Mouse (Mus musculus) hindbrain, embryonic 15.5 days (tissue): Measurements from ENCODE around the gene Rho. TPM values are rescaled to one million over a fixed set of nuclear protein-coding genes. Genes with fewer than 3 reads are reported as not detected.

Source experiments
- ATAC-seq: fragments of 200-750 bp; cut with Nextera tagmentation; 2 replicates; pipeline ENCODE4 v1.8.0; 2017; ENCODE audit warnings: low read depth, moderate number of reproducible peaks, moderate TSS enrichment; ENCODE audit not compliant: low FRiP score
- H3K27ac ChIP-seq: fragments of 300-500 bp; sonication (generic); replicated peaks from 2 replicates; pipeline ENCODE4 v1.5.1; 2015; ENCODE audit warnings: mild to moderate bottlenecking, inconsistent platforms
- H3K27me3 ChIP-seq: fragments of 300-500 bp; sonication (generic); 2 replicates; pipeline ENCODE4 v1.6.1; 2015; ENCODE audit warnings: control low read depth, inconsistent platforms
- H3K36me3 ChIP-seq: fragments of 300-500 bp; sonication (generic); 2 replicates; pipeline ENCODE4 v1.6.1; 2015; ENCODE audit warnings: control low read depth, inconsistent platforms
- H3K4me1 ChIP-seq: fragments of 300-500 bp; sonication (generic); replicated peaks from 2 replicates; pipeline ENCODE4 v1.6.1; 2015; ENCODE audit warnings: control low read depth, inconsistent platforms
- H3K4me2 ChIP-seq: fragments of 300-500 bp; sonication (generic); 2 replicates; pipeline ENCODE4 v1.6.1; 2015; ENCODE audit warnings: moderate library complexity, mild to moderate bottlenecking, inconsistent platforms
- H3K4me3 ChIP-seq: fragments of 300-500 bp; sonication (generic); 2 replicates; pipeline ENCODE4 v1.5.1; 2015; ENCODE audit warnings: mild to moderate bottlenecking, inconsistent platforms
- H3K9ac ChIP-seq: fragments of 300-500 bp; sonication (generic); 2 replicates; pipeline ENCODE4 v1.6.1; 2015; ENCODE audit warnings: inconsistent platforms
- H3K9me3 ChIP-seq: fragments of 300-500 bp; sonication (generic); 2 replicates; pipeline ENCODE4 v1.6.1; 2016; ENCODE audit warnings: control low read depth, inconsistent platforms
- WGBS: fragments of 180-500 bp; shearing (Covaris S2); methylation state at CpG from one replicate; pipeline ENCODE4 v1.1.7; 2015; 5-methylcytosine and 5-hydroxymethylcytosine counted together
- polyA plus RNA-seq: library from polyadenylated mRNA; unstranded; fragments of >200 nt; fragmentation: Nextera tagmentation; extraction: Ambion mirVana; gene quantifications from 2 replicates; pipeline ENCODE4 v1.2.1, GENCODE M21; 2015

The Rho gene
- polyA plus RNA-seq, 1 experiment from 2014 or later = 0.64 TPM

GRCm38 (mm10) chr6:115986472-115987095, 55.0 kb downstream of the Rho start:
- no peak overlapping the region for H3K9ac ChIP-seq
- H3K27ac ChIP-seq = no peak overlapping the region
- H3K27me3 ChIP-seq = peaks cover 12% of the 10 kb centered on the region
- H3K4me2 ChIP-seq = no peak overlapping the region
- H3K36me3 ChIP-seq = no peaks in the 10 kb centered on the region
- H3K9me3 ChIP-seq = no peaks in the 10 kb centered on the region
- no peak for ATAC-seq
- no peak overlapping the region for H3K4me3 ChIP-seq
- peaks cover 35% of the 10 kb centered on the region for H3K4me1 ChIP-seq
- 42% methylated on average over 12 of the region's 12 CpGs for WGBS

GRCm38 (mm10) chr6:115987096-115987747, 55.7 kb downstream of the Rho start:
- H3K9ac ChIP-seq = no peak overlapping the region
- peaks cover 36% of the 10 kb centered on the region for H3K4me1 ChIP-seq
- no peak for ATAC-seq
- 52% methylated on average over 9 of the region's 9 CpGs for WGBS
- H3K4me2 ChIP-seq = no peak overlapping the region
- H3K36me3 ChIP-seq = no peaks in the 10 kb centered on the region
- no peak overlapping the region for H3K4me3 ChIP-seq
- H3K9me3 ChIP-seq = no peaks in the 10 kb centered on the region
- peaks cover 19% of the 10 kb centered on the region for H3K27me3 ChIP-seq
- H3K27ac ChIP-seq = no peak overlapping the region

GRCm38 (mm10) chr6:115989032-115989431, 57.5 kb downstream of the Rho start:
- Histone ChIP-seq H3K4me2 (no peak overlapping the region), H3K9ac (no peak overlapping the region), H3K9me3 (no peaks in the 10 kb centered on the region), H3K27me3 (peaks cover 35% of the 10 kb centered on the region), H3K4me3 (no peak overlapping the region), H3K36me3 (no peaks in the 10 kb centered on the region), H3K4me1 (peaks cover 45% of the 10 kb centered on the region), H3K27ac (no peak overlapping the region)
- 84% methylated on average over 5 of the region's 5 CpGs for WGBS
- no peak for ATAC-seq

- peaks cover 49% of the 10 kb centered on the region for H3K4me1 ChIP-seq
- H3K27me3 ChIP-seq = peaks cover 35% of the 10 kb centered on the region
- ATAC-seq = no peak
- H3K36me3 ChIP-seq = no peaks in the 10 kb centered on the region
- H3K4me2 ChIP-seq = no peak overlapping the region
- H3K4me3 ChIP-seq = no peak overlapping the region
- no peak overlapping the region for H3K27ac ChIP-seq
- H3K9me3 ChIP-seq = no peaks in the 10 kb centered on the region
- no peak overlapping the region for H3K9ac ChIP-seq
- WGBS = 70% methylated on average over 4 of the region's 4 CpGs
These were observed 58.1 kb downstream of the Rho start for GRCm38 (mm10) chr6:115989607-115990006.

Other genes starting within 250 kb of the Rho start
- gene Tmem40, start 169.3 kb upstream of the Rho start, polyA plus RNA-seq = 1.5 and 2.0 TPM in 2 replicates
- gene Cand2, start 157.2 kb upstream of the Rho start, polyA plus RNA-seq = 12.8 and 12.9 TPM in 2 replicates
- 948 and 1,117 TPM in 2 replicates for gene Rpl32, start 123.0 kb upstream of the Rho start, polyA plus RNA-seq
- 2.6 and 2.9 TPM in 2 replicates for gene Efcab12, start 93.3 kb upstream of the Rho start, polyA plus RNA-seq
- gene Mbd4, start 78.4 kb upstream of the Rho start, polyA plus RNA-seq = 8.8 and 10.9 TPM in 2 replicates
- gene Ift122, start 78.3 kb upstream of the Rho start, polyA plus RNA-seq = 28.9 and 31.5 TPM in 2 replicates
- gene H1foo, start 13.2 kb downstream of the Rho start, polyA plus RNA-seq = not detected in 2 replicates
- 10.8 and 12.7 TPM in 2 replicates for gene Plxnd1, start 63.3 kb downstream of the Rho start, polyA plus RNA-seq